In the genomic region with DNA sequence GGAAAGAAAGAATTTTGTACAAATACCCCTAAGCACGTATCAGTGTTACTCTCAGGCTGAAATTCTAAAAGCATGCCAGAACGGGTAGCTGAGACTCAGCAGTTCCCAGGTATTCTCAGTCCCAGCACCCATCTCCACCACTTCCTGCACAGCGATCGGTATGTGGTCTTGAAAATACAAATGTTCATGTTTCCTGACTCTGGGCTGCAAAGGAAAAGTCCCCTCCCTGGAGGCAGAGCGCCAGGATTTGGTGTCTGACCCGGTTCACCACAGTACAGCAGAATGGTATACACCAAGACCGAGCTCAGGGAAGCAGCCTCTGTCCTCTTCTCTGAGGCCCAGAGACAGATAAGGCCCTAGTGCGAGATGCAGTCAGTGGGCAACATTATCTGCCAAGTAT, we compare ENCODE assay signal across 8 mouse cellular contexts.
DNase-seq lines count a peak whose midpoint lies in the region; ATAC-seq lines count a peak whose summit lies in the region.

No protein-coding gene starts in this region.

- intact Hi-C loops in left cerebral cortex, postnatal 36 days (cut with DNase I), result no loop called here

- H3K4me3 ChIP-seq in intestine, embryonic 14.5 days (ENCODE audit: low read depth, low read length), result no peak overlapping the region
- no peak overlapping the region for H3K4me3 ChIP-seq in intestine, embryonic 15.5 days (replicated peaks)
- H3K4me3 ChIP-seq in embryonic facial prominence, embryonic 12.5 days, result no peak overlapping the region

- 0 out of 2 replicates have a peak overlapping the region, but pooled peaks have one; percentile 35 for H3K27ac ChIP-seq in intestine, embryonic 14.5 days (ENCODE audit: low read depth)
- H3K27ac ChIP-seq in intestine, embryonic 15.5 days, result no peak overlapping the region
- H3K27ac ChIP-seq in embryonic facial prominence, embryonic 12.5 days, result peak overlapping the region; percentile 30; the same call in 1 of the 2 replicates

- H3K9me3 ChIP-seq in intestine, embryonic 14.5 days (ENCODE audit: control insufficient read depth, low read length), result no peaks in the 10 kb centered on the region
- H3K9me3 ChIP-seq in intestine, embryonic 15.5 days, result no peaks in the 10 kb centered on the region
- H3K9me3 ChIP-seq in embryonic facial prominence, embryonic 12.5 days, result no peaks in the 10 kb centered on the region

- H3K36me3 ChIP-seq in intestine, embryonic 14.5 days (ENCODE audit: control insufficient read depth, insufficient read depth, low read length), result no peaks in the 10 kb centered on the region
- H3K36me3 ChIP-seq in intestine, embryonic 15.5 days, result no peaks in the 10 kb centered on the region
- no peaks in the 10 kb centered on the region; the same call in 1 of the 2 replicates for H3K36me3 ChIP-seq in embryonic facial prominence, embryonic 12.5 days

- H3K4me2 ChIP-seq in intestine, embryonic 14.5 days (ENCODE audit: low read length), result no peak overlapping the region
- no peak overlapping the region for H3K4me2 ChIP-seq in intestine, embryonic 15.5 days (replicated peaks)
- H3K4me2 ChIP-seq in embryonic facial prominence, embryonic 12.5 days (replicated peaks), result no peak overlapping the region

- H3K27me3 ChIP-seq in intestine, embryonic 14.5 days (replicated peaks; ENCODE audit: control insufficient read depth, insufficient read depth, low read length), result no peaks in the 10 kb centered on the region
- no peaks in the 10 kb centered on the region for H3K27me3 ChIP-seq in intestine, embryonic 15.5 days (replicated peaks)
- no peaks in the 10 kb centered on the region for H3K27me3 ChIP-seq in embryonic facial prominence, embryonic 12.5 days

- H3K9ac ChIP-seq in intestine, embryonic 14.5 days (ENCODE audit: low read length), result no peak overlapping the region
- H3K9ac ChIP-seq in intestine, embryonic 15.5 days, result no peak overlapping the region
- no peak overlapping the region for H3K9ac ChIP-seq in embryonic facial prominence, embryonic 12.5 days

- peaks cover 44% of the 10 kb centered on the region for H3K4me1 ChIP-seq in intestine, embryonic 14.5 days (replicated peaks; ENCODE audit: control insufficient read depth, insufficient read depth, low read length)
- H3K4me1 ChIP-seq in intestine, embryonic 15.5 days (replicated peaks), result peaks cover 36% of the 10 kb centered on the region
- peaks cover 61% of the 10 kb centered on the region for H3K4me1 ChIP-seq in embryonic facial prominence, embryonic 12.5 days

- no peak for ATAC-seq in intestine, embryonic 14.5 days (replicated peaks; ENCODE audit: low FRiP score, low TSS enrichment, low read depth)
- no peak for ATAC-seq in intestine, embryonic 15.5 days
- no peak for ATAC-seq in embryonic facial prominence, embryonic 12.5 days (ENCODE audit: insufficient number of reproducible peaks, insufficient read depth, low FRiP score, low TSS enrichment)

- WGBS in intestine, embryonic 14.5 days, result 52% methylated on average over 8 of the region's 8 CpGs
- 56% methylated on average over 8 of the region's 8 CpGs for WGBS in intestine, embryonic 15.5 days
- WGBS in embryonic facial prominence, embryonic 12.5 days, result 53% methylated on average over 8 of the region's 8 CpGs

- peak; percentile 58 for DNase-seq in intestine, embryonic 14.5 days (ENCODE audit: low spot score)
- peak; percentile 68 for DNase-seq in kidney, adult 11 months
- DNase-seq in lung, postnatal 36 days, result peak; percentile 82
- DNase-seq in layer of hippocampus, adult 9-10 months (ENCODE audit: low spot score), result no peak
- DNase-seq in urinary bladder, adult 18-20 months (ENCODE audit: low spot score in 2 of 2), result no peak
- DNase-seq in left cerebral cortex, postnatal 36 days (ENCODE audit: low spot score in 2 of 2), result no peak

Comparison
In these comparisons a context has a peak if more than half of its experiments do, and no peak if none do; other contexts are left out.
1. DNase-seq: peak in intestine, embryonic 14.5 days (single experiment), kidney, adult 11 months (single experiment) and lung, postnatal 36 days (single experiment); none in layer of hippocampus, adult 9-10 months (single experiment), urinary bladder, adult 18-20 months (0 of 2) and left cerebral cortex, postnatal 36 days (0 of 2).